Mouse (Mus musculus) adrenal gland, adult (tissue): Measurements from ENCODE around the gene Kif14.
"Not testable (repeated sequence)": the region's sequence is repeated elsewhere in the genome, so short reads cannot be mapped to it uniquely, and the experiment has no call there.

ENCODE experiments used
- DNase-seq, 2 experiments: peaks; one replicate each; pipeline ENCODE4 v3.0.0; 2022 to 2023; ENCODE audit warnings: low spot score in 1 of 2; ENCODE audit not compliant: inconsistent age in 2 of 2

Gene Kif14

DNA sequence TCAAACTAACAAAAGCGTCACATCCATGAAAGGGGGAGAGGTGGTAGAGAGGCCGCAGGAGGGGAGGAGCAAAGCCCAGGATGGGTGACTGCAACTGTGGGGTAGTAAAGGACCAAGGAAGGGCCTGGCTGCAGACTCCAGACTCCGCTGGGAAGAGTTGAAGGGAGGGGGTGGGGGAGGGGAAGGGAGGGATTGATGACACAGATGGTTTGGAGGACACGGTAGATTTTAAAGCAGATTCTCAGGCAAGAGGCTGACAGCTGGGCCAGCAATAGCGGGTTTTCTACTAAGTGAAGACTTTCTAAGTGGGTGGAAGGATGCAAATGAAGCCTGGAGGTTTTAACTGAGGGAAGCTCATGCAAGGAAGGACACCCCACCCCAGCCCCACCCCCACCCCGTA, 4.3 kb downstream of the Kif14 start:
- no peak for DNase-seq

DNA sequence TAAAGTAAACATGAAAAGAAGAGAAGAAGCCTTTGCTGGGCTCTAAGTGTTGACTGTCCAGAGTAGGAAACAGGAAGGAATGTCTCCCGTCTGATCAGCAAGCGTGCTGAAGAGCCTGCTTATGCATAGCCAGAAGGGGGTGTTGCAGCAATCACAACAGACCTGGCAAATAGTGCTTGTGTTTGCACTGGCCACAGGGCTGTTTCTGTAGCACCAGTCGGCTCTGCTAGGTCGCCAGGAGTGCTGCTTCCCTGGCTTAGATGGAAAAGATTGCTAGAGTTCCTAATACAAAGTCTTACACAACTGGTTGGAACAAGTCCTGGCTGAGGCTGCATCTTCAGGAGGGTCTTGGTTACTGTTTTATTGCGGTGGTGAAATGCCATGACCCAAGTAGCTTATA, 25.5 kb downstream of the Kif14 start:
- DNase-seq: no peak

GRCm38 (mm10) chr1:136492232-136492631, 26.1 kb downstream of the Kif14 start:
- no peak for DNase-seq

- no peak for DNase-seq
These were observed 33.2 kb downstream of the Kif14 start for GRCm38 (mm10) chr1:136499317-136499716.

- no peak for DNase-seq
These were observed 36.8 kb downstream of the Kif14 start for GRCm38 (mm10) chr1:136502936-136503335.

DNA sequence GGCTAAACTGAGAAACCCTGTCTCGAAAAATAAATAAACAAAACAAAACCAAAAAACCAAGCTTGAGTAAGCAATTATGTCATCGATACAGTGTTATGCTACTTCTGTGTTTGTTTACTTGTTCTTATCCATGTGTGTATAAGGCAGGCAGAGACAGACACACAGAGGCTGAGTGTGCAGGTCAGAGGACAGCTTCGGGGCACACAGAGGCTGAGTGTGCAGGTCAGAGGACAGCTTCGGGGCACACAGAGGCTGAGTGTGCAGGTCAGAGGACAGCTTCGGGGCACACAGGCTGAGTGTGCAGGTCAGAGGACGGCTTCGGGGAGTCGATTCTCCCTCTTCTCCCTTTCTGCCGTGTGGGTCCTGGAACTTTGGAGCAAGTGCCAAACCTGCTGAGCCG, 40.1 kb downstream of the Kif14 start:
- DNase-seq: not testable (repeated sequence)

DNA sequence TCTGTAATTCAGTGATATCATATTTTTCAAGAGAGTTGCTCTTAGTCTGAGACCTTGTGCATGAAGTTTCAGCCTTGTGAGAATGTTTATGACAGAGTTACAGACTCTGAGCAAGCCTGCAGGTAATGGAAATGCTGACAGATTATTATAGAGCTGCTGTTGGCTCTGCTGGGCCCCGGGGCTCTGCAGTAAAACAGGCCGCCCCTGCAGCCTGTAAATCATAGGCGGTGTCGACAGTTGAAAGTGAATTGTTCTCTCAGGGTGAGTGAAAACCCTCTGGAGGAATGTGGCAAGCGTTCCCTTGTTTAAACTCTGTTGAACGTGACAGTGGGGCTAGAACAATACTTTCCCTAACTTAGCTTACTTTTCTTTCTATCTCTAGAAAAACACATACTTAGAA, 46.2 kb downstream of the Kif14 start:
- DNase-seq: peak in 1 of 2 experiments; percentile 32

- peak; percentile 52 to 77 for DNase-seq
These were observed 47.0 kb downstream of the Kif14 start for GRCm38 (mm10) chr1:136513181-136513580.

- no peak for DNase-seq
These were observed 52.7 kb downstream of the Kif14 start for GRCm38 (mm10) chr1:136518699-136519356.

DNA sequence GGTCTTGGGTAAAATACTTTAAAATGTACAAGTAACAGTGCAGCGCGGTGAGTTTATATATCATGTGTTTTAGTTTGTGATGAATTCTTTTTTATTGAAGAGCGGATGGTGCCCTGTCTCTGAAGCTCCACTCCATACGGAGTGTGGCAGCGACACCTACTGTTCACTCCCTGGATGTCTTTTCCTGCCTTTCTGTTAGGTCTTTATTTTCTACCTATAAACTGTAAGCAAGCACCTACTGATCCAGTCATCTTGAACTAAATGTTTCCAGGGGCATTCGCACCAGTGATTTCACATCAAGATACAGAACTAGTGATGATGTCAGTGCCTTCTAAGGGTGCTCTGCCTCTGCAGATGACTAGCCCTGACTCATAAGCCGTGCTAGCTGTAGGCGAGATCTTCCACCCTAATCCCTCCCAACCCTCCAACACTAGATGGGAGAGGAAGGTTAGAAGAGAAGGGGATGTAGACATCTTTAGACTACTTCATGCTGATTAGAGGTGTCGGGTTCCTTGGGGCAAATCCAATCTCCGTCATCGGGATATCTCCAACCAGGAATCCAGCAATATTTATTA, 55.3 kb downstream of the Kif14 start:
- DNase-seq: peak; percentile 37 to 70

DNA sequence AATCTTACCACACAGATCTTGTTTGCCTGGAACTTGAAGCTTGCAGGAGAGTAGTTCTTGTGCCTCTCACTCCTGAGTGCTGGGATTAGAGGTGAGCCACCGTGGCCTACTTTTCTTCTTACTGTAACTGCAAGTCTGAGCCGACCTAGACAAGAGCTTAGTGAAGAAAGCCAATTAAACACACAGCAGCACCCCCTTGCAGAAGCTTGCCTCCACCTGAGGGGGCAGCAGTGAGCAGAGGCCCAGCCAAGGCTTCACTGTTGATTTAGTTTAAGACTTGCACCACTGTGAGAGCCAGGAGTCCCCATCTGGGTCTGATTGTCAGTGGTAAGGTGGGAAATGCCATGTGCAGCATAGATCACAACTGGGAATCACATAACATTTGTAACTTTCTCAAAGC, 58.8 kb downstream of the Kif14 start:
- peak; percentile 39 to 81 for DNase-seq

DNA sequence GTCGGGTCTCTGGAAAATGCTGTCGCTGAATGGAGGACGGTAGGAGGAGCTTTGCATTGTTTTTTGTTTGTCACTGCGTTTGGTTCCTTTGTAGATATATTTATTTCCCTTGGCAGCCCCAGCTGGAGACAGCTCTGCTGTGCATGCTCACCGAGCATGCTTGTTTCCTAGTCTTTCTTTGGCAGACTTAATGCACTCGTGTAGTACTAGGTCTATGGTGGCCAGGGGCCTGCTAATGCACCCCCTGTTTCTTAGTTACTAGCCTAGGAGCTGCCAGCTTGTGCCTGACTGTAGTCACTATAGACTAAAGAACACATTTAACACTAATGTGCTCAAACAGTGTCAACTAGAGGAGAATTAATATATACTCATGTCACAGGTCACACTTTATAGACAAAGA, 59.7 kb downstream of the Kif14 start:
- DNase-seq: no peak

- no peak for DNase-seq
These were observed 61.0 kb downstream of the Kif14 start for GRCm38 (mm10) chr1:136527163-136527562.

- DNase-seq: no peak
These were observed 66.4 kb downstream of the Kif14 start for GRCm38 (mm10) chr1:136532556-136532955.

GRCm38 (mm10) chr1:136536947-136537346, 70.8 kb downstream of the Kif14 start:
- DNase-seq: no peak

DNA sequence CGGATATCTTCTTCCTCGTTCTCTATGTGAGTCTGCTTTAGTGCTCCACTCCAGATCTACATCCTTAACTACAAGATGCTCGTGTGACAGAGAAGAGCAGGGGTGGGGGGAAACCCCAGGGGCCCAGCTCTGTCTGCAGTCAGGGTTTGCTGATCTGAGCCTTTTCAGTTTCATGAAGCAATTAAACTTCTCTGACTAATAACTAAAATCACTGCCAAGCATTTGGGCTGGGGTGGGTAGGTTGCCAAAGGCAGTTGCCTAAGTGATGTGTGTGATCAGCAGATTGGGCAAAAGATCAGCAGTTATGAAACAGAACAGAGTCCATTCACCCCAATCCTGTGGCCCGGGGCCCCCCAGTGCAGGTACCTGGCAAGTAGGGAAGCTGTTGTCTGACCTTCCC, 72.1 kb downstream of the Kif14 start:
- peak in 1 of 2 experiments; percentile 86 for DNase-seq

- peak in 1 of 2 experiments; percentile 54 for DNase-seq
These were observed 74.3 kb downstream of the Kif14 start for GRCm38 (mm10) chr1:136540407-136540895.

DNA sequence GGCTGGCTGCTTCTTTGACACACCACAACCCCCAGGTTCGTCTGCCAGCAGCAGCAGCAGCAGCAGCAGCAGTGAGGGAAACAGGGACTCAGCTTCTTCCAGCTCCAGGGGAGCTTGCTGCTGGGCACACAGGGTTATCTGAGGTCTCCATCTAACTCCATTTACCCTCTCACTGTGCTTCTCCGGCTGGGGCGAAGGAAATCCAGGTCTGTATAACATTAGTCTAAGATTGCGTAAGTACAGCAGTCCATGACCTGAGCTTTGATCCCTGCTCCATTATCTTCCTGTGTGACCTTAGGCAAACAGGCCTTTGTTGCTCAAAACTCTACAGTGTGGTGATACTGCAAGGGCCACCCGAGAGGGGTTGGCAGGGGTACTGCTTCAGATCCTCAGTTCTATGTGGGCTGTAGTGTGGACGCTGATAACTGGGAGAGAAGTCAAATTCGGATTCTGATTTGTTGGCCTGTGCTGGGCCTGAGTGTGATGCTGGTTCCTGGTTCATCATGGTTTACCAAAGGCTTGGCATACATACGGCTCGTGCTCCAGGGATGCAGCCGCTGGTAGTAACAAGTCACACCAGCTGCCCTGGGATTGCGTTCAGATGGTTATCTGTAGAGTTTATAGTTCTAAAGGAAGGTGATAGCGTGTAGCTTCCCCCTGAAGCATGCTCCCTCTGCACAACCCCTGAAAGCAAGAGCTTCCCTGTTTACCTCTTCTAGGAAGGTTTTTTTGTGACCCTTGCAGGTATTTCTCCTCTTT, 75.7 kb downstream of the Kif14 start:
- peak in 1 of 2 experiments; percentile 63 for DNase-seq

DNA sequence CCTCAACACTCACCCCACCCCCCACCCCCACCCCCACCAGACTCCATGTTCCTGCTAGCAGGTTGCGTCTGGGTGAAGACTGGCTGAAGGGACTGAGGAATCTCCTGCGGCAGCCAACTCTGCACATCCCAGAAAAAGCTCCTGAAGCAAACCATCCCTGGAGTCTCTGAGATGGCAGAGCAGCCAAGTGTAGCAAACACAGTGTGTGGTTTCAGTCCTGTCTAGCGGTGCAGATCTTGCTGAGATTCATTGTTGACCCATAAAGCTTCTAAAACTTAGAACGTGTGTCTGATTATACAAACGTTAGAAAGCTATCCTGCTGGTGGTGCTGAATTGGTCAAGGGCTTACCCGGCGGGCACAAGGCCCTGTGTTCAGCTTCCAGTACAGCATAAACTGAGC, 77.8 kb downstream of the Kif14 start:
- no peak for DNase-seq

DNA sequence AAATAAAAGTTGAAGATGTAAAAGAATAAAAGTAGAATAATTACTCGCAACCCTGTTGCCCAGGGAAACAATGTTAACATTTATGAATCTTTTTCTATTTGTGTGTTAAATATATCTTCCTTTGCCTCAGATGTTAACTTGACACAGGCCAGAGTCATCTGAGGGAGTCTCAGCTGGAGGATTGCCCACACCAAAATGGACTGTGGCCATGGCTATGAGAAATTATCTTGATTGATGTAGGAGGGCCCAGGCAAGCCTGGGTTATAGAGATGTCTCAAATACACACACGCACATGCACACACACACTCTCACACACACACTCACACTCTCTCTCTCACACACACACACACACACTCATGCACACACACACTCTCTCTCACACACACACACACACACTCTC, 80.9 kb downstream of the Kif14 start:
- peak in 1 of 2 experiments; percentile 77 for DNase-seq

DNA sequence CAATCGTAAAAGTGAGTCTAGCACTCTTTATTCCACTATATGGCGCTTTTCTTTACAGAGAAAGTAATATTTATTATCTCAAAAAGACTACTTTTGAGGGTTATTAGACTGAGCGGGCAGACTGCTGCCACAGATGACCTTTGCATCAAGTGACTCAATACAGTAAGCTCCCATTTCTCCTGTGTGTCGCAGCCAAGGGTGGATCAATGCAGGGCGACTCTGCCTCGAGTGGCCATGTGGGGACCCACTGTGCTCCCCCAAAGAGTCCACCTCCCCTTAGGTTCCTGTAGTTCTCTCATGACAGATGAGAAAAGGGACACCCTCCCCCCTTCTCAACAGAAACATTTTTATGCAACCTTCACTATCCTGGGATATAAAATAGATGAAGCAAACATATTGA, 84.1 kb downstream of the Kif14 start:
- DNase-seq: no peak
